ENCODE assay signal across 8 mouse cellular contexts in the genomic region with DNA sequence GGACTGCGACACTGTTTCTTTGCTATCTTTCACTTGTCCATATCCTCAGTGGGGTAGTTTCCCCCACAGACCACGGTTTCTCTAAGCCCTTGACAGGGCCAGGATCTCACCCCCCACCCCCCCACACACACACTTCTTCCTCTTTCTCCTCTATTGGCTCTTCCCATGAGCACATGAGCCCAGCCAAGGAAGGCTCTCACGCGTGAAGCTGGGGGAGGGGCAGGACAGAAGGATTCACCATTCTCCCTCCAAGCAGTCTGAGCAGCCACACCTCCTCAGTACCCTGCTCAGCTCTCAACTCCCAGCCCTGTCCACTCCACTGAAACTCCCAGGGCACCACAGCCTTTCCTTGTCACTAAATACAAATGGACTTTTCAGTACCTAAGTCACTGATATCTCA. TPM values are rescaled to one million over a fixed set of nuclear protein-coding genes. Genes with fewer than 3 reads are reported as not detected.
DNase-seq lines count a peak whose midpoint lies in the region; ATAC-seq and TF ChIP-seq lines count a peak whose summit lies in the region.

No protein-coding gene starts in this region.

- peak overlapping the region; percentile 23; the same call in 1 of the 2 replicates for H3K27ac ChIP-seq in heart, adult 2 months
- no peak overlapping the region for H3K27ac ChIP-seq in hindbrain, embryonic 14.5 days

- ATAC-seq in hindbrain, embryonic 14.5 days (ENCODE audit: low FRiP score), result peak; percentile 55; the same call in 1 of the 2 replicates
- ATAC-seq in CD4-positive, CD25-positive, alpha-beta regulatory T cell, adult 4 months, result no peak

- intact Hi-C loops in heart, adult 2 months (cut with DNase I), result loop anchor here (2.0 kb wide), 1 partner anchor 45 kb away; no protein-coding TSS in a partner anchor

- 0 out of 2 replicates have a peak, but pooled peaks cover 4% of the 10 kb centered on the region for H3K79me2 ChIP-seq in heart, adult 2 months (replicated peaks; ENCODE audit: control insufficient read depth, insufficient read depth, low read length)

- DNase-seq in heart, adult 2 months, result no peak
- no peak for DNase-seq in heart, adult 8-10 months (ENCODE audit: low spot score)
- DNase-seq in MEL-GATA-1-ER (ENCODE audit: extremely low read depth, low read depth), result peak; percentile 52
- no peak for DNase-seq in hindbrain, embryonic 14.5 days (ENCODE audit: low spot score)
- no peak for DNase-seq in frontal cortex, postnatal 36 days (ENCODE audit: low spot score in 2 of 2)
- DNase-seq in thymus, postnatal 36 days, result no peak

- peaks cover 6% of the 10 kb centered on the region for H3K36me3 ChIP-seq in heart, adult 2 months (ENCODE audit: control insufficient read depth, insufficient read depth, low read length)
- no peaks in the 10 kb centered on the region for H3K36me3 ChIP-seq in hindbrain, embryonic 14.5 days (replicated peaks; ENCODE audit: control insufficient read depth, insufficient read depth)
- H3K36me3 ChIP-seq in megakaryocyte, embryonic 14.5 days (replicated peaks; ENCODE audit: low read length), result peaks cover 5% of the 10 kb centered on the region

- no peaks in the 10 kb centered on the region for H3K27me3 ChIP-seq in heart, adult 2 months (ENCODE audit: control insufficient read depth, insufficient read depth, low read length)
- no peaks in the 10 kb centered on the region for H3K27me3 ChIP-seq in hindbrain, embryonic 14.5 days (ENCODE audit: control insufficient read depth, insufficient read depth, low read length)
- H3K27me3 ChIP-seq in megakaryocyte, embryonic 14.5 days (replicated peaks), result no peaks in the 10 kb centered on the region

- H3K4me3 ChIP-seq in heart, adult 2 months, result no peak overlapping the region
- no peak overlapping the region for H3K4me3 ChIP-seq in hindbrain, embryonic 14.5 days (replicated peaks; ENCODE audit: low read length)
- H3K4me3 ChIP-seq in megakaryocyte, embryonic 14.5 days (replicated peaks), result peak overlapping the region; percentile 88

- no peak overlapping the region for H3K9ac ChIP-seq in heart, adult 2 months (ENCODE audit: low read depth, low read length)
- H3K9ac ChIP-seq in hindbrain, embryonic 14.5 days, result no peak overlapping the region

- H3K4me1 ChIP-seq in heart, adult 2 months (ENCODE audit: control insufficient read depth, insufficient read depth, low read length), result peaks cover 34% of the 10 kb centered on the region
- peaks cover 37% of the 10 kb centered on the region for H3K4me1 ChIP-seq in hindbrain, embryonic 14.5 days (replicated peaks; ENCODE audit: control insufficient read depth, insufficient read depth, low read length)
- H3K4me1 ChIP-seq in megakaryocyte, embryonic 14.5 days, result peaks cover 97% of the 10 kb centered on the region

- no peaks in the 10 kb centered on the region for H3K9me3 ChIP-seq in hindbrain, embryonic 14.5 days (ENCODE audit: control insufficient read depth, low read length)
- no peaks in the 10 kb centered on the region for H3K9me3 ChIP-seq in megakaryocyte, embryonic 14.5 days

- TF ChIP-seq CTCF in heart, adult 2 months (IDR thresholded peaks at IDR 0.05), result no peak

- WGBS in heart, adult 2 months, result 31% methylated on average over 4 of the region's 4 CpGs
- 15% methylated on average over 4 of the region's 4 CpGs for WGBS in hindbrain, embryonic 14.5 days

- no peak overlapping the region for H3K4me2 ChIP-seq in hindbrain, embryonic 14.5 days (replicated peaks)

- no peak for TF ChIP-seq EP300 in heart, adult 2 months (IDR thresholded peaks at IDR 0.05; ENCODE audit: insufficient read depth, low read depth, low read length)

- TF ChIP-seq POLR2A in heart, adult 2 months (IDR thresholded peaks at IDR 0.05; ENCODE audit: insufficient read depth, low read depth, low read length), result no peak

RNA-seq across cellular contexts. Expression of a gene that starts 47.2 kb away (rescaled TPM):
- total RNA-seq in heart, adult 2 months (2021), result 10 to 100 TPM; 11.0 to 12.9 TPM
- 11.6 and 14.3 TPM in 2 replicates for polyA plus RNA-seq in heart, adult 2 months (2012; rRNA removed)
- total RNA-seq in heart, adult 8-10 months (2022), result 10 to 100 TPM; 10.7 to 12.1 (median 11.7) TPM
- 14.4 and 16.8 TPM in 2 replicates for polyA plus RNA-seq in hindbrain, embryonic 14.5 days (2014; fragmentation: Nextera tagmentation; extraction: Ambion mirVana)
- 9.4 and 13.7 TPM in 2 replicates for polyA plus RNA-seq in megakaryocyte, embryonic 14.5 days (2012; ENCODE audit: insufficient read depth, low replicate concordance)
- 10 to 100 TPM; 17.1 to 21.3 TPM for polyA plus RNA-seq in CD4-positive, CD25-positive, alpha-beta regulatory T cell, adult 4 months (2017; shearing (Covaris generic))
